ENCODE assay signal across 10 mouse cellular contexts in genomic region chr3:154091468-154092338, GRCm38 (mm10).
DNase-seq lines count a peak whose midpoint lies in the region; ATAC-seq and TF ChIP-seq lines count a peak whose summit lies in the region.
"Had no signal": no experiment of that assay in that cellular context is flagged by ENCODE, and none has a peak within 500 bp of the region (broad histone marks: within the 10 kb centered on the region; RNA-seq: fewer than 3 reads in every experiment).

No protein-coding gene starts in this region.

- 69% methylated on average over 15 of the region's 15 CpGs for WGBS in heart, embryonic 10.5 days
- WGBS in liver, embryonic 14.5 days (ENCODE audit: insufficient replicate concordance): 21% methylated on average over 15 of the region's 15 CpGs
- WGBS in midbrain, embryonic 14.5 days: 77% methylated on average over 15 of the region's 15 CpGs
- 86% methylated on average over 15 of the region's 15 CpGs for WGBS in embryonic facial prominence, embryonic 10.5 days

- TF ChIP-seq CTCF in liver, embryonic 14.5 days (IDR thresholded peaks at IDR 0.05; ENCODE audit: low read depth): no peak

- peak overlapping the region; percentile 73; the same call in 1 of the 2 replicates for H3K27ac ChIP-seq in heart, embryonic 10.5 days
- H3K27ac ChIP-seq in liver, embryonic 14.5 days: peak overlapping the region; percentile 92
- peak overlapping the region; percentile 21; the same call in 1 of the 2 replicates for H3K27ac ChIP-seq in midbrain, embryonic 14.5 days (replicated peaks; ENCODE audit: low read depth, low read length)
- no peak overlapping the region for H3K27ac ChIP-seq in embryonic facial prominence, embryonic 10.5 days (replicated peaks)
- H3K27ac ChIP-seq: kidney, postnatal 0 days had no signal

- no peaks in the 10 kb centered on the region for H3K27me3 ChIP-seq in heart, embryonic 10.5 days (ENCODE audit: insufficient read depth, poor library complexity, severe bottlenecking)
- no peaks in the 10 kb centered on the region for H3K27me3 ChIP-seq in liver, embryonic 14.5 days (ENCODE audit: control insufficient read depth, insufficient read depth, low read length)
- H3K27me3 ChIP-seq in midbrain, embryonic 14.5 days (ENCODE audit: control insufficient read depth, insufficient read depth, low read length): no peaks in the 10 kb centered on the region
- H3K27me3 ChIP-seq in embryonic facial prominence, embryonic 10.5 days (replicated peaks; ENCODE audit: low read depth, poor library complexity, severe bottlenecking): no peaks in the 10 kb centered on the region

- ATAC-seq in liver, embryonic 14.5 days (ENCODE audit: insufficient read depth): peak; percentile 91
- ATAC-seq in midbrain, embryonic 14.5 days (ENCODE audit: low FRiP score, low TSS enrichment): no peak

- no peak overlapping the region for H3K4me3 ChIP-seq in heart, embryonic 10.5 days
- H3K4me3 ChIP-seq in liver, embryonic 14.5 days (ENCODE audit: insufficient read depth in 1 of 2, low read depth in 2 of 2, low read length in 2 of 2): peak overlapping the region; percentile 40 to 45
- H3K4me3 ChIP-seq in midbrain, embryonic 14.5 days (replicated peaks; ENCODE audit: low read depth, low read length): no peak overlapping the region
- H3K4me3 ChIP-seq in embryonic facial prominence, embryonic 10.5 days: no peak overlapping the region

- H3K9me3 ChIP-seq in heart, embryonic 10.5 days: no peaks in the 10 kb centered on the region
- H3K9me3 ChIP-seq in liver, embryonic 14.5 days (ENCODE audit: control insufficient read depth, low read length): no peaks in the 10 kb centered on the region
- no peaks in the 10 kb centered on the region for H3K9me3 ChIP-seq in midbrain, embryonic 14.5 days (ENCODE audit: control insufficient read depth, low read length)
- H3K9me3 ChIP-seq in embryonic facial prominence, embryonic 10.5 days: no peaks in the 10 kb centered on the region

- peaks cover 20% of the 10 kb centered on the region for H3K4me1 ChIP-seq in heart, embryonic 10.5 days
- peaks cover 36 to 37% of the 10 kb centered on the region in 2 experiments for H3K4me1 ChIP-seq in liver, embryonic 14.5 days (replicated peaks; ENCODE audit: control insufficient read depth in 2 of 2, insufficient read depth in 2 of 2, low read length in 1 of 2)
- H3K4me1 ChIP-seq in midbrain, embryonic 14.5 days (ENCODE audit: control insufficient read depth, insufficient read depth, low read length): 0 out of 2 replicates have a peak, but pooled peaks cover 3% of the 10 kb centered on the region
- H3K4me1 ChIP-seq in embryonic facial prominence, embryonic 10.5 days: peaks cover 21% of the 10 kb centered on the region

- no peaks in the 10 kb centered on the region for H3K36me3 ChIP-seq in heart, embryonic 10.5 days
- H3K36me3 ChIP-seq in liver, embryonic 14.5 days (replicated peaks; ENCODE audit: control insufficient read depth, insufficient read depth, low read depth): no peaks in the 10 kb centered on the region
- no peaks in the 10 kb centered on the region for H3K36me3 ChIP-seq in midbrain, embryonic 14.5 days (ENCODE audit: control insufficient read depth, insufficient read depth, low read length)
- H3K36me3 ChIP-seq in embryonic facial prominence, embryonic 10.5 days (replicated peaks): no peaks in the 10 kb centered on the region

- peak overlapping the region; percentile 56 for H3K9ac ChIP-seq in liver, embryonic 14.5 days (replicated peaks)
- no peak overlapping the region for H3K9ac ChIP-seq in midbrain, embryonic 14.5 days (replicated peaks; ENCODE audit: low read length)

- peak; percentile 92 for TF ChIP-seq EP300 in liver, embryonic 14.5 days (IDR thresholded peaks at IDR 0.05; ENCODE audit: low read depth)

- DNase-seq in heart, embryonic 10.5 days (ENCODE audit: low spot score): no peak
- no peak for DNase-seq in heart, adult 8-10 months (ENCODE audit: low spot score)
- DNase-seq in c-Kit-negative CD71-positive TER-119-positive erythroid progenitor cells, embryonic 14.5 days (ENCODE audit: low read depth, low spot score): peak; percentile 58
- DNase-seq in liver, embryonic 14.5 days (ENCODE audit: low read depth in 3 of 3, low spot score in 3 of 3): peak; percentile 70 to 80 (median 73)
- peak; percentile 39 for DNase-seq in midbrain, embryonic 14.5 days
- DNase-seq in layer of hippocampus, postnatal 36 days: no peak
- no peak for DNase-seq in thymus, postnatal 10 days (ENCODE audit: low spot score in 2 of 2)
- no peak for DNase-seq in embryonic facial prominence, embryonic 10.5 days (ENCODE audit: low spot score)
- DNase-seq: gastrocnemius, postnatal 25 days had no signal

- H3K4me2 ChIP-seq in liver, embryonic 14.5 days (ENCODE audit: low read depth): peak overlapping the region; percentile 79
- H3K4me2 ChIP-seq in midbrain, embryonic 14.5 days (ENCODE audit: low read length): no peak overlapping the region

Comparison
In these comparisons a context has a peak if more than half of its experiments do, and no peak if none do; other contexts are left out.
1. DNase-seq: peak in c-Kit-negative CD71-positive TER-119-positive erythroid progenitor cells, embryonic 14.5 days (single experiment), liver, embryonic 14.5 days (3 of 3) and midbrain, embryonic 14.5 days (single experiment); none in heart, embryonic 10.5 days (single experiment), heart, adult 8-10 months (single experiment), layer of hippocampus, postnatal 36 days (0 of 2), thymus, postnatal 10 days (0 of 2) and embryonic facial prominence, embryonic 10.5 days (single experiment).
2. H3K4me3 ChIP-seq: peak in liver, embryonic 14.5 days (2 of 2); none in heart, embryonic 10.5 days (single experiment), midbrain, embryonic 14.5 days (single experiment) and embryonic facial prominence, embryonic 10.5 days (single experiment).